Mouse (Mus musculus) testis, adult 2 months (tissue): ENCODE data around the gene Parva.

Experiments used
- CTCF ChIP-seq: fragments of 200-500 bp; IDR thresholded peaks from 2 replicates; pipeline ENCODE4 v1.5.1; 2012; ENCODE audit warnings: low read depth, mild to moderate bottlenecking, inconsistent platforms, low read length, moderate library complexity; ENCODE audit not compliant: control insufficient read depth, insufficient read depth, insufficient replicate concordance
- POLR2A ChIP-seq: fragments of 200-500 bp; IDR thresholded peaks from 2 replicates; pipeline ENCODE4 v1.6.1; 2012; ENCODE audit warnings: low read depth, mild to moderate bottlenecking, inconsistent platforms, low read length, moderate library complexity; ENCODE audit not compliant: control insufficient read depth

DNA sequence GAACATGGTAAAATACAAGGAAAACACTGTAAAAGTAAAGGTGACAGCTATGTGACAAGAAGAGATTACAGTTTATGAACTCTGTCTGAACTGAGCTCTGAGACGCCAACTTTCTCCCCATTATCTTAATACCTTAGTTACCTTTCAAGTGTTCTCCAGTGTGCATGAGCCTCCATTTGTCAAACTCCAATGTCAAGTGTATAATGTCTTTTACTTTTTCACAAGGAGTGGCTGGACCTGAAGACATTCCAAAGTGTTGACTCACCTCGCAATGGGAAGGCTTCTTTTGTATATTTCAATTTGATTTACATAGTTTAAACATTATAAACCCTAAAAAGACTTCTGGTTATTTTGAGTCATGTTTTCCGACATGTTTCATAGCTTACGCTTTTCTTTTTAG, 3.9 kb upstream of the Parva start:
- TF ChIP-seq CTCF (no peak), POLR2A (no peak)
